Mouse (Mus musculus) B cell, adult 2 months (primary cell): Measurements from ENCODE around the gene Entpd2.

Experiments
- DNase-seq, 2 experiments: peaks; one replicate each; pipeline ENCODE4 v3.0.0; 2022

Gene Entpd2

DNA sequence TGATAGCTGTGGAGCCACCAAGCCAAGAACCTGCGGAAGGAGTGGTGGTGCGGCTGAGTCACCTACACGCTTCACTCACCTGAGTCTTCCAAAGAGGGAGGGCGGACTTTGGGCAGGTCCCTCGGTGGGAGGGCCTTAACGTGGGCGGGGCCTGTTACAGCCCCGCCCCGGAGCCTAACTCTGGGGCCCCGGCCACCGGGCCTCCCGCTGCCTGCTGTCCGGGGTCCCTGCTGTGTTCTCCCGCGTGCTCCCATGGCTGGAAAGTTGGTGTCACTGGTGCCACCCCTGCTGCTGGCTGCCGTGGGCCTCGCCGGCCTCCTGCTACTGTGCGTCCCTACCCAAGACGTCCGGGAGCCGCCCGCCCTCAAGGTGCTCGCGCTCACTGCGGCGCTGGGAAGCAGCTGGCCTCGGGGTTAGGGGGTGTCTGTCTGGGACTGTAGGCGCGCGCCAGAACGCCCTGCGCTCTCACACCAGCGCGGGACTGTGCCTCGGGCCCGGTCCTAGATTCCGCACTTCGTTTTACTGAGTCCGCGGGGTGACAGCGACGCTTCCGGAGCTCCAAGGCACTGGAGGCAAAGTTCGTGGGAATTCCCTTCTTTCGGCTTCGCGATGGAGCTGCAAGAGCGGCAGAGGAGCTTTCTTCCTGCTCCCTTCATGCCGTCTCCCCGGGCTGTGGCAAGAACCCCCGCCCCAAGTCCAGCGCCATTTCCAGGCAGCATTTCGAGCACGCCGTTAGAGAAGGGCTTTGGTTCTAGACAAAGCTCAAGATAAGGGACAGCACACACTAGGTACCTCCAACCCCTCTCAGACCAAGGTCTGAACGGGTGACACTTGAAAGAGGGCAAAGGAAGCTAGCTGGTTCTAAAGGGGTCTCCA is at the start of gene Entpd2:
Gene Entpd2, plus strand, starts transcription at position 154 of the 876 bp plus-strand sequence.
- peak; percentile 17 to 20 for DNase-seq

DNA sequence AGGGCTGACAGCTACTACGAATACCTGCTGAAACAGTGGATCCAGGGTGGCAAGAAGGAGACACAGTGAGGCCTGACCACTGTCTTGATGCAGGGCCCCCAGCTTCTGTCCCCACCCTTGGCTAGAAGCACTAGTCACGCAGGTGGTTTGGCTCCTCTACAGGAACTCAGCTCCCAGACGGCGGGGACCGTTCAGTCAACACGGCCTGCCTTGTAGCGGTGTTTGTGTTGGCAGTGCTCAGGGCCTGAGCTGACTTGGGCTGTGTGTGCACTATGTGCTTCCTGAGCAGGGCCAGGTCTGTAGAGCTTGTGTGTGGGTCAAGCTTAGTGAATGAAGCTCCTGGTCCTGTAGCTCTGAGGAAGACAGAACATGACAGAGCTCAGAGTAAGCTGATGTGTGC is 47.5 kb upstream of the Entpd2 start:
- no peak for DNase-seq

DNA sequence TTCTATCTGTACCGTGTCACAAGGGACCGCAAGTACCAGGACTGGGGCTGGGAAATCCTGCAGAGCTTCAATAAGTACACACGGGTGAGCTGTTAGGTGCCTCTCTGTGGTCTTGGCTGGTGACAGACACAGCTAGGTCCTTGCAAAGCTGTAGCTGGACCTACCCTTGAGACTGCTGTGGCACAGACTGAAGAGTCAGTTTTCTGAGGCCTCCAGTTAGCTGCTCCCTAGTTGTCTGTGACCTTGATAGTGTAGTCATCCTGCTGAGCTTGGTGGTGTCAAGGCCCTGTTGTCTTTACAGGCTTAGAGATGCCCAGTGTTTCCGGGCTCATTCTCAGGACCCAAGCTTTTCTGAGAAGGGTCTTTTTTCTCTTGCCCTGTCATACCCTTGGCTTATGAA is 46.2 kb upstream of the Entpd2 start:
- no peak for DNase-seq

DNA sequence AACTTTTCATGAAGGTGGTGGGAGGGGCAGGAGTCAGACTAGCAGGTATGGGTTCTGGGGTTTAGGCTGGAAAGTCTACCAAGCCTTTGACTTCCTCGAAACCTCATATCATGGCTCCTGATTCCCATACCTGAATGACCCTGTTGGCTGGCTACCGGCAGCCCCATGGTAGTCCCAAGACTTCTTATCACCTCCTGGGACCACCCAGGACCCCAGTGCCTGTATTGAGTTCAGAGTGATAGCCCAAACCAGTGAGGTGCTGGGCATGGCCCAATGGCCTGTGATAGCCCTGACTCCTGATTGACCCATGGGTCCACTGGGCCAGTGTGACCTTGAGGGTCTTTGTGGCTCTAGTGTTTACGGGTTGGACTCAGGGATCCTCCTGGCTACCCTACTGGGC is 45.0 kb upstream of the Entpd2 start:
- DNase-seq = no peak

DNA sequence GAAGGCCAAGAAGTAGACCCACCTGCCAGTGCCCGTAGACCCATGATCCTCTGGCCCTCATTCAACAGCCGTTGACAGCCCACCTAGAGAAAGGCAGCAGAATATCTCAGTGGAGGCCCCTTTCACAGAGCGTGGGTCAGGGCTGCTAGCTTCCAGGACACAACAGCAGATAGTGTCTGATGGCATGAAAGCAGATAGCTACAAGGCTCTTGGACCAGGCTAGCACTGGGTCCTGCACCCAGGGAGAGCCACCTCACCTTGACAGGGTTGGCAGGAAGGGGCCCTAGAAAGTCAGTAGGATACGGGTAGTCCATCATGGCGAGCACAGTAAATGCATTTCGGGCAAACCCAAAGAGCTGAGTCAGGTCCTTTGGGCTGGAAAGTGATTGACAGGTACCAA is 41.5 kb upstream of the Entpd2 start:
- no peak for DNase-seq

DNA sequence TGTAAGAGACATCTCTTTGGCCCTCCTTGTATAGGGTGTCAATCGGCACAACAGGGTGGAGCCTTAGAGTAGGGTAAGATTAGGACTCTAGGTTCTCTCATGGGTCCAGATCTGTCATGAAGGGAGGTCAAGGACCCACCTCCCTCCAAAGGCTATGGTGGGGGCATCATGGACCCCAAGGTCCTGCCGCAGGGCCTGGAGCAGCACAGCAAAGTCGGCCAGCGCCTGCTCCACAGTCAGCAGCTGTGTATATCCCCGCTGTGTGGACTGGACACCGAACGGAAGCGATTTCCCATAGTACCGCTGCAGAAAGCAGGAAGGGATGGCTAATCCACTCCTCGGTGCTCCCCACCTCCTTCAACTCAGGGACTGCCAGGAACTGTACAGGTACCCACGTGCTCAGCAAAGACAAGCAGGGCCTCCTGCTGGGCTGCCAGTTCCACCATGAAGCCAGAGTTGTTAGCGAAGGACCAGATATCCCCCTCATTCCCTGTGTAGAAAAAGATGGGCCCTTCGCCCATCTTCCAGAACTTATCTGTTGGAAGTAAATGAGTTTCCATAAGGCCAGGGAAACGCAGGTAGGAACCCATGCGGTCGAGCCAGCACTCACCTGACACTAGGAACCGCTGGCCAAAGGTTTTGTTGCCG is 40.1 kb upstream of the Entpd2 start:
- no peak for DNase-seq

DNA sequence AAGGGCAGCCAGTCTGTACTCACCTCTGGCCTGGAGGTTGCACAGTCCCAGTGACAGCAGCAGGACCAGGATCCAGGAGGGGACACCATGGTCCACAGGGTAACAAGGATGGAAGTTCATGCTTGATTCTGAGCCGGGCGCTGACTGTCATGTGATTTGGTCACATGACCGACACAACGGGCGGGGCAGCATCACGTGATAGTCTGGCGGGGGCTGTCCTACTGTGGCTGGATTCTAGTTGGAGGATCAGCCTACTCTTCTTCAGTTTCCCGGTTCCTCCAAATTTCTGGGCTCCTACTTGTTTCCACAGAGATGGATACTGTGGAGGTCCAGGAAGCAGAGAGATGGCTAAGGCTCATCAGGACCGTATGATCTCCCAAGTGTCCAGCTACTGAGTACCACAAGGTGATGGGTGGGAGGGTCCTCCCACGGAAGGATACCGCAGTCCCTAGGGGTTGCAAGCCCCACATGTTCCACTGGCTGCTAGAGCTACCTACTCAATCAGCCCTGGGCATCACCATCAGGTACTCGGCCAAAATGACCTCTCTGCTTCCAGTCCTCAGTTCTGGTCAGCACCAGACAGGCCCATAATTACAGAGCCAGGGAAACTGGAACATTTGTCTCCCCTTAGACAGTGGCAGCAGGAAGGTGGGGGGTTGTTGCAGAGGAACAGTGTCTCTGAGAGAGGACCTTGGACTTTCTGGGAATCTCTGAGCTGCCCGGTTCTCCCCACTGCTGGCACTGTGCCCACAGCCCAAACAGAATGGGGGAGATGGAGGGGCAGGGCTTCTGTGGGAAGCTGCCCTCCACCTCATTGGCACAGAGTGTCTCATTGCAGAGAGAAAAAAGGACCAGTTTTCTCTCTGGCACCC is 39.2 kb upstream of the Entpd2 start, which contains the start of gene Dpp7:
Gene Dpp7, minus strand, starts transcription at position 152 of the 872 bp plus-strand sequence.
- peak; percentile 84 to 87 for DNase-seq

DNA sequence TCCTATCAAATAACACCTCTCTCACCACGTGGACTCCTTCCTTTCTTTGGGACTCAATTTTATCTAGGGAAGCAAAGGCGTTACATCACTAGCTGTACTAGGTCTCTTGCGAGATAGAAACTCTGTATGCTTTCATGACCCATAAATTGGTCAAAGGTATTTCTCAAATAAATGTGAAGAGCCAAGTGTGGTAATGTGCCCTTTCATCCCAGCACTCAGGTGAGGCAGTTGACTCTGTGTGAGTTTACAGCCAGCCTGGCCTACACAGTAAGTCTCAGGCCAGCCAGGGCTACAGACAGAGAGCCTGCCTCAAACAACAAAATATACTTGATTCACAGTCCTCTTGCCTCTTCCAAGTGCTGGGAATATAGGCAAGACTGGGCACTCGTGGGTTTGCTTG is 35.8 kb upstream of the Entpd2 start:
- DNase-seq = no peak

DNA sequence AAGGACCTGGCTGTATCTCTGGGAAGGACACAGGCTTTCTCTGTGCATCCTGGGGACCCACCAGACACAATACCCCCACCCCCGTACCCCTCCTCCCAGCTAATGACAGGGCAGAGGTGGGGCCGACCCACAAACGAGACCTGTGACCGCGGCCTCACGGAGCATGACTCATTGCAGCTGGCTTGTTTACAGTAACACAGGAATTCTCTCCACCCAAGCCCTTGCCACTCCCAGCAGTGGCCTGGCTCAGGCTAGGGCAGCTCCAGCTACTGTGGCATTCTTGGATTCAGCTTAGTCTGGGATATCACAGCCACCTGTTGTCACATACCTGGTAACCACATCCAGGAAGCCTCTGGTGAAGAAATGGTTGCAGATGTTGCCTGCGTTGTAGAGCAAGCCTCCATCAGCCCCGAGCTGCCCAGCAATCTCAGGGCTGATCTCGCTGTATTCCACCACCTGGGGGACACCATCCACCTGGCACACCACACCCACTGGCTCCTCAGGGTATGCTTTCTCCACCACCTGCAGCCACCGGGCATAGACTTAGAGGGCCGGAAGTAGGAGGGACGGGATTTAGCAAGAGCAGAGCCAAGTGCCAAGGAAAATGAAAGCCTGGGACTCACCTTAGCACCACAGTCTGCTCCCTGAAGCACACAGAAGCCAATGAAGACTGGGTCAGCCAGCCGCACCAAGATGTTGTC is 32.0 kb upstream of the Entpd2 start:
- no peak for DNase-seq

DNA sequence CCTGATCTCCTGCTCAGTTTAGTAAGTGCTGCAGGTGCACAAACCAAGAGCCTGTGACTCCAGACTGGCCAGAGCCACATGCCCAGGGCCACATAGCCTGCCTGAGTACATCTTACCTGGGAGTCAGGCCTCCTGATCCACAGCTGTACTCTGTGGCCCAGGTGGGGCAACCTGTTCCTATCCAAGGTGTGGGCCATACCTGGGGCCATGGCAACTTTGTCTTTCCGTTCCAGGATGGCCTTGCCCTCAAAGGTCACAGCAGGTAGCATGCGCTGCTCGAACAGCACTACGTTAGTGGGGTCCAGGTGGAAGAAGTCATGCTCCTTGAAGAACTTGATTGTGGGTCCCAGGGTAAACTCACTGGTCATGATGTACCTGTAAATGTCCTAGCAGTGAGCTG is 31.4 kb upstream of the Entpd2 start:
- no peak for DNase-seq

DNA sequence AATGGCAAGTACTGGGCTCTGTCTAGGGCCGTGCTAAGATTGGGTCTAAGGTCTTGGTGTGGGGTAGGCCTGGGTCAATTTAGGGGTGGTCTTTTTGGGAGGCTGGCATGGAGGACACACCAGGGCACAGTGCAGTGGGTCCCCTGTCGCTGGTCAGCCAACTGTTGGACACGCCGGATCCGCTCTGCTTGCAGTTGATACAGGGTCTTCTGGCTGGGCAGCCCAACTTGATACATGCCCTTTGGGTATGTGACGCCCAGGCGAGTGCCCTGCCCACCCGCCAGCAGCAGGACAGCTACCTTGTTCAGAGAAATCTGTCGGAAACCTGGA is 30.9 kb upstream of the Entpd2 start:
- DNase-seq = no peak

DNA sequence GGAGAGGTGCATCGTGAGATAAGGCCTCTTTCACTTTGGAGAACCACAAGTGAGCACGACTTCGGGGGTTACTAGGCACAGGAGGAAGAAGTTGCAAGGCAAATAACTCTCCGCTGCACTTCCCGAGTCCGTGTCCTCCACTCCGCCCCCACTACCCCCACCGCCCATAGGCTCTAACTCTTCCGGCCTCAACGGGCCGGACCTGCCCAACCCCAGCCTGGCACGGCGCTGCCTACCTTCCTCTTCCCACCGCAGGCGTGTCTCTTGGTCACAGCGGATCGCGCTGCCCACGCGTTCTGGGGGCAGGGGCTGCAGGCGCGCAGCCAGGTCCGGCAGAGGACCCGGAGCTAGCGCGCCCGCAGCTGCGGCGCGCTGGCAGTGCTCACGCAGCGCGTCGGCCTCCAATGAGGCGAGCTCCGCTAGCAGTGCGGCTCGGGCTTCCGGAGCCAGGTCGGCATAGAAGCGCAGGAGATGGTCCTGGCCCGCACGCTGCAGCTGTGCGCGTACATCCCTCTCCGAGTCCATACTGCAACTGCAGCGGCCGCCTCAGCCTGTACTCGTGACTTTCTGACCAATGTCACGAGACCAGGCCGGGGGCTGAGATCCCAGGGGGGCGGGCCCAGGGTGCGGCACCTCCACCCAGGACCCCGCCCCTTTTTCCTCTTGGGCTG is 30.4 kb upstream of the Entpd2 start, which contains the start of gene Uap1l1:
Gene Uap1l1, minus strand, starts transcription at position 592 of the 671 bp plus-strand sequence.
- peak; percentile 64 for DNase-seq

DNA sequence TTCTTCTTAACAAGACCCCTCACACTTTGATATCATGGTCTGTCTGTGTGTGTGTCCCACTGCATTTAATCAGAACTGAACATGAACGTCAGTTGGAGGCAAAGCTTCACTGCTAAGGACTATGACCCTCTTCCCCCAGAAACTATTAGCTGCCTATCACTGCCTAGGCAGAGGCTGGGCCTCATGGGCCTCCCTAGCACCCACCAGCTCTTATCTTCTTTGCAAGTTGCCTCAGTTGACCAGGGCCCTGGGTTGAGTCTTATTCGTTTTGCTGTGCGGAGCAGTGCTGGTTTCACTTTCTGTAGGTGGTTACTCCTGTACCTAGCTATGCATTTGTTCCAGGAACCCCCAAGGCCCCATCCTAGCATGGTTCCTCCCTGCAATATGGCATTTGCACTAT is 25.7 kb upstream of the Entpd2 start:
- DNase-seq = no peak

DNA sequence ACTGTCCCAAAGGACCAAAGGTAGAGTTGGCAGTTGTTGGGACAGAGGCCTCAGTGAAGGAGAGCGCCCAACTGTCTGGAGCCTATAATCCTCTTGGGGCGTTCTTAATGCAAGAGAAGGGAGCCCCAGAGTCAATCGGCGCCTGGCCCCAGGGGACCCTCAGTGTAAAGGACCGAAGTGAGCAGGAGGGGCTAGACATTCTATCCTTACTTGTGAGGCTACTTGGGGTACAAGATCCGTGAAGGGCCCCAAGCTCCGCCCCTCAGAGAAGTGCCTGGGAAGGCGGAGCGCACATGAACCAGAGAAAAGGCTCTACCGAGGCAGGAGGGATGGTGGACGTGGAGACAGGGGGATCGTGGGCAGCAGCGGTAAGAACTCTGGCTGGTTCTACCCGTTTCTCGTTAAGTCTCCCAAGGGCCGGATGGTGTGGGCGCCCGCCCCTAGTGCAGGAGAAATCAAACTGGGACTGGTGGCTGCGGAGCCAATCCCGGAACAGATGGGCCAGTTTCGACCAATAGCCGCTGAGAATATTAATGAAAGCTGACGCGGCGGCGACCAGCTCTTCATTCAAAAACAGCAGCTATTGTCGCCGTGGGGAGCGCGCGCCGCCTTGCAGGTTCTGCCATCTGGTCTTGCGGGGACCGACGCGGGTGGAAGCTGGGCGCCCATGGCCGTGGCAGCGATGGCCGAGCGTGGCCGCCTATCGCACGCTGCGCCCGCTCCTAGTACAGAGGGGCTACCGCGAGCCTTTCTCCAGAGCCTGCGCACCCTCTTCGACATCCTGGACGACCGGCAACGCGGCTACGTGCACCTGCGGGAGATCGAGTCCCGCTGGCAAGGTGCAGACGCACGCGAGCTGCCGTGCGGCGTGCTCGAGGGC is 23.7 kb upstream of the Entpd2 start, which contains the start of gene Sapcd2:
Gene Sapcd2, plus strand, starts transcription at position 558 of the 880 bp plus-strand sequence.
- peak; percentile 85 for DNase-seq

DNA sequence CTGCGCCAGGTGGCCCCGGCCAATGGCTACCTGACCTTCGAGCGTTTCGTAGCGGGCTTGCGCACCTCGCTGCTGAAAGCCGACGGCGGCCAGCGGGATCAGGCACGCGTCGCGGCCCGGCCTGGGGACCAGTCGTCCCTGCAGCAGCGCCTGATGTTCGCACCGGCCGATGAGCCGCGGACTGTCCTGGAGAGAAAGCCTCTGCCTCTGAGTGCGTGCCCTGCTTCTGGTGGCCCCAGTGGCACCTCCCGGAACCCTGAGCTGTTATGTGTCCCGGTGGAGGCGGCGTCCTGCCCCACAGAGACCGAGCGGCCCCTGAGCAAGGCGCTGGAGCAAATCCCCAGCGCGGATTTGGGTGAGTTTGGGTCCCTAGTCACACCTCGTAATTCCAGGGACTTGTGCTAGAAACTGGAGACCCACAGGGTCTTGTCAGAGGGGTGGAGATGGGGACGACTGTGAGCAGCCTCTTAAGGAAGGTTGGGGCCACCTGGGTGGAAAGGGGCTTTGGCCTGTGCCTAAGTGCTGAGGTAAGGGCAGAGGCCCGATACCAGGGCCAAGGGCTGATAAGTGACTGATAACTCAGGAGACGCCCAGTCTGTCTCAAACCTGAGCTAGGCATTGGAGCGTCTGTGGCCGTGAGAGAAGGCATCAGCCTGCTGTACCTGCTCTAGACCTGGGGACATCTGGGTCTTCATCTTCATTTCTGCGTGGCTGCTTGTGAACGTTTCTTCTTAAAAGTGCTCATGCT is 22.9 kb upstream of the Entpd2 start:
- no peak for DNase-seq

DNA sequence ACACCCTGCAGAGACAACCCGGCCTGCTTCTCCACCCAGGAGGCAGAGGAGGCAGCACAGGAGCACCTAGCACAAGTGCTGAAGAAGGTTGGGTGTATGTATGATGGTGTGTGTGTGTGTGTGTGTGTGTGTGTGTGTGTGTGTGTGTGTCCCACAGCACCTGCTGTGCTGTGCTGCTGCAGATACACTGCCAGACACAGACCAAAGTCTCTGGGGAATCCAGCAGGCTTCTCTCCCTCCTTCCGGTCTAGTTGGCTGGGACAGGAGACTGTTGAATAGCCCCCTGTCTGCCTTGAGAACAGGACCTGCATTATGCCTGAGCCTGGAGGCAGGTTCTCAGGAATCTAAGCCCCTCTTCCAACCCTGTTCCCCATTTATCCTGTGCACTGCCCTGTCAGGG is 22.2 kb upstream of the Entpd2 start:
- DNase-seq = no peak

DNA sequence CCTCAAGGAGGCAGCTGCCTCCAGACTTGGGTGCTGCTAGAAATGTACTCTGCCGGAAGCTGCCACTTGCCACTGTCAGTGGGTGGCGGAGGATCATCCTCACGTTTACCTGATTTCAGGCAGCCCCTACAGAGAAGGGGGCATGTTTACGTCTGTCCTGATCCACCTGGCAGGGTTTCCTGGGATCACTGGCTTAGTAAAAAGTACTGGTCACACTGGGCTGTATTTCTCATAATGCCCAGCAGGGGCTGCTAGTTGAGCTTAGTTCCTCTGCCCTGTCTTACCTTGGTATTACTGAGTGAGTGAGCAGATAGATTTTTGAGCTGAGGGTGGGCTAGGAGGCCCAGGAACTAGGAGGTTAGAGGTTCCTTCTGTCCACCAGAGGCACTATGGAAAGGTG is 19.1 kb upstream of the Entpd2 start:
- DNase-seq = peak; percentile 47 to 55

DNA sequence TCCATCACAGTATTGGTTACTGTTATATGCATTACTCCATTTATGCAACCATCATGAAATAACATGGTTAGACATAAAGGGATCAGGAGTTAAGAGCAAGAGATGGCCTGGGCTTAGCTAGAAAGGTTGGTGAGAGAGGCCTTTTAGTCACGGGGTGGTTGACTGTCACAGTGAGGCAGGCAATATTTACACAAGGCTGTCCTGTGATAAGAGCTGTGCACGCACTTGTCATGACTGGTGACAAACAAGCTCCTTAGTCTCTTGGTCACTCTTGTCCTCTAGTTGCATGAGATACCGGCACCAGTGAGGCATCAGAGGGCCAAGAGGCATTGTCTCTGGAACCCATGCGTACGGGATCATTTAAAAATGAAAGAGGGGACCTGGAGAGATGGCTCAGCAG is 11.2 kb upstream of the Entpd2 start:
- DNase-seq = no peak

DNA sequence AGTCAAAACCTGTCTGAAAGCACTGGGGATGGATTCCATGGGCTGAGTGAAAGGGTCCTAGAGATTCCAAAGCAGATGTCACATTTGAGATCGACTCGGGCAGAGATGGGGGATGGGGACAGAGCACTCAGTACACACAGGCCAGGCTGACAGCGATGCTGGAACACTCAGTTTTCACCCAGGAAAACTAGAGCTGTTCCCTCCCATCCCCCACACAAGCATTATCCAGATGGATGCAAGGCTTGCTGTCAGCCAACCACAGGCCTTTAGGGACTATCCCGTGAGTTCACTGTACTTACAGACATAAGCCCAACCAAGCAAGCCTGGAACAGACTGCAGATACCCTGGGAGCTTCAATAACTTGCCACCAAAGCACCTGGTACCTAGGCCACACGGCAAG is 4.4 kb upstream of the Entpd2 start:
- DNase-seq = no peak
